Mouse (Mus musculus): Measurements from ENCODE around the gene Noct. TPM values are rescaled to one million over a fixed set of nuclear protein-coding genes. Genes with fewer than 3 reads are reported as not detected.

Gene Noct
- polyA plus RNA-seq, 1 experiment from 2014 or later: 10.4 TPM

DNA sequence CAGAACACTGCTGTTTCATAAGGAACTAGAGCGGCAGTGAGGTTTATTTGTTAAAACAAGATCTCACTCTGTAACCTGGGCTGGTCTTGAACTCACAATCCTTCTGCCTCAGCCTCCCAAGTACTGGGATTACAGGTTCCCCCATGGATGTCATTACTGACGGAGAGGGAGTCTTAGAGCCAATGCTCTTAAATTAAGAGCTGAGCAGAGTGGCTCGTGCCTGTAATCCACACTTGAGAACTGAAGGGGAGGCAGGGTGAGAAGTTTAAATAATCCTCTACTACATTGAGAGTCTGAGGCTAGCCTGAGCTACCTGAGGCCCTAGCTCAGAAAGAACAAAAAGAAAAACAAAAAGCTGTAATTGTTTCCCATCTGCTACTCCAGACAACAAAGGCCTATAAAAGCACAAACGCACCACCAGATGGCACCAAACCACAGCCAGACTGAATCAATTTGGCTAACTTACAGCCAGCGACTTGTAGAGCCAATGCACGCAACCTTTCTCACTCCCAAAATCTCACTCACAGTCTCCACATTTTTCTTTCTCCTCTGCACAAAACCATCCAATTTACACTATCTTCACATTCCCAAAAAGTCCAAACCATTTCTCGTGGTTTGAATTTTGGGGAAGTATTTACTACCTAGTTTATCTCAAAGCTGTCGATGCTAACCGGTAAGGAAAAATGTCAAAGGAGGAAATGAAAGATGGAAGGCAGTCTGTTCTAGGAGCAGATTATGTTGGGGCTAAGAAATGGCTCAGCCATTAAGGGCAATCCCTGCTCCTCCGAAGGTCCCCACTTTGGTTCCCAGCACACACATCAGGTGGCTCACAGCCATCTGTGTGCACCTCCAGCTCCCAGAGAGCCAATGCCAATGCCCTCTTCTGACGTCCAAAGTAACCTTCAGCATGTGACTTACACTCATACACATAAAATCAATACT is 64.9 kb downstream of the Noct start:
- no peak overlapping the region for H3K4me3 ChIP-seq (ENCODE audit: low read length)
- no peak overlapping the region for H3K27ac ChIP-seq (ENCODE audit: low read depth, low read length)
- no peaks in the 10 kb centered on the region for H3K4me1 ChIP-seq (ENCODE audit: control insufficient read depth, insufficient read depth, low read length)
- H3K9me3 ChIP-seq (ENCODE audit: control insufficient read depth, low read length): no peaks in the 10 kb centered on the region
- no peak overlapping the region for H3K4me2 ChIP-seq (replicated peaks; ENCODE audit: low read depth, low read length)
- H3K9ac ChIP-seq (ENCODE audit: low read depth, low read length): no peak overlapping the region
- ATAC-seq (ENCODE audit: low FRiP score, low TSS enrichment): peak; percentile 66; the same call in 1 of the 2 replicates
- 55% methylated on average over 11 of the region's 11 CpGs for WGBS
- H3K36me3 ChIP-seq (ENCODE audit: control insufficient read depth, insufficient read depth, low read length): no peaks in the 10 kb centered on the region
- no peaks in the 10 kb centered on the region for H3K27me3 ChIP-seq (ENCODE audit: control insufficient read depth, insufficient read depth, low read length)

DNA sequence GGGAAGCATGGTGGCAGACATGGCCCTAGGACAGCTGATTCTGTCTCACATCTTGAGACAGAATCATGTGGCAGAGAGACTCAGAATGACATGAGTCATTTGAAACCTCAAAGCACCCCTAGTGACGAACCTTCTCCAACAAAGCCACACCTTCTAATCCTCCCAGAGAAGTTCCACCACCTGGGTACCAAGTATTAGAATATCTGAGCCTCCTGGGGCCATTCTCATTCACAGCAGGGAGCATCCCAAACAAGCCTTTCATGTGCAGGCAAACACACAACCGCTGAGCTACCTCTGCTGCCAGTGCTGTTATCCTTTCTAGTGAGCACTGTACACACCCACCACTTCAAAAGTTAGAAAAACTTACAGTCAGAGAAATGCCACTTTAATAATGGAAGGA is 70.0 kb downstream of the Noct start:
- no peak for ATAC-seq (ENCODE audit: low FRiP score, low TSS enrichment)
- Histone ChIP-seq H3K9me3 (ENCODE audit: control insufficient read depth, low read length) (no peaks in the 10 kb centered on the region), H3K4me3 (ENCODE audit: low read length) (no peak overlapping the region), H3K4me1 (ENCODE audit: control insufficient read depth, insufficient read depth, low read length) (no peaks in the 10 kb centered on the region), H3K9ac (ENCODE audit: low read depth, low read length) (no peak overlapping the region), H3K27me3 (ENCODE audit: control insufficient read depth, insufficient read depth, low read length) (no peaks in the 10 kb centered on the region), H3K27ac (ENCODE audit: low read depth, low read length) (no peak overlapping the region), H3K4me2 (replicated peaks; ENCODE audit: low read depth, low read length) (no peak overlapping the region), H3K36me3 (ENCODE audit: control insufficient read depth, insufficient read depth, low read length) (no peaks in the 10 kb centered on the region)
- WGBS: 53% methylated on average over 2 of the region's 2 CpGs

- Histone ChIP-seq H3K4me2 (replicated peaks; ENCODE audit: low read depth, low read length) (no peak overlapping the region), H3K27me3 (ENCODE audit: control insufficient read depth, insufficient read depth, low read length) (no peaks in the 10 kb centered on the region), H3K4me3 (ENCODE audit: low read length) (no peak overlapping the region), H3K36me3 (ENCODE audit: control insufficient read depth, insufficient read depth, low read length) (no peaks in the 10 kb centered on the region), H3K9ac (ENCODE audit: low read depth, low read length) (no peak overlapping the region), H3K9me3 (ENCODE audit: control insufficient read depth, low read length) (no peaks in the 10 kb centered on the region), H3K4me1 (ENCODE audit: control insufficient read depth, insufficient read depth, low read length) (no peaks in the 10 kb centered on the region), H3K27ac (ENCODE audit: low read depth, low read length) (no peak overlapping the region)
- no peak for ATAC-seq (ENCODE audit: low FRiP score, low TSS enrichment)
- 64% methylated on average over 2 of the region's 2 CpGs for WGBS
These were observed 71.0 kb downstream of the Noct start for GRCm38 (mm10) chr3:51295225-51295624.

- Histone ChIP-seq H3K27me3 (ENCODE audit: control insufficient read depth, insufficient read depth, low read length) (no peaks in the 10 kb centered on the region), H3K36me3 (ENCODE audit: control insufficient read depth, insufficient read depth, low read length) (no peaks in the 10 kb centered on the region), H3K4me2 (replicated peaks; ENCODE audit: low read depth, low read length) (no peak overlapping the region), H3K9ac (ENCODE audit: low read depth, low read length) (no peak overlapping the region), H3K9me3 (ENCODE audit: control insufficient read depth, low read length) (no peaks in the 10 kb centered on the region), H3K4me1 (ENCODE audit: control insufficient read depth, insufficient read depth, low read length) (no peaks in the 10 kb centered on the region), H3K4me3 (ENCODE audit: low read length) (no peak overlapping the region), H3K27ac (ENCODE audit: low read depth, low read length) (no peak overlapping the region)
- WGBS: 65% methylated on average over 1 of the region's 1 CpGs
- ATAC-seq (ENCODE audit: low FRiP score, low TSS enrichment): no peak
These were observed 72.5 kb downstream of the Noct start for GRCm38 (mm10) chr3:51296790-51297189.

Small RNA genes lying within 50 kb of the gene (microRNA-seq; reads per million reads assigned to microRNA genes)
- gene Gm24282: not detected

Other genes starting within 250 kb of the Noct start
- gene Elf2, start 116.2 kb downstream of the Noct start, polyA plus RNA-seq (2014; fragmentation: Nextera tagmentation; extraction: Ambion mirVana): 51.4 and 61.6 TPM in 2 replicates
- 1.3 and 1.6 TPM in 2 replicates for gene Mgarp, start 172.3 kb downstream of the Noct start, polyA plus RNA-seq (2014; fragmentation: Nextera tagmentation; extraction: Ambion mirVana)
- 711 and 870 TPM in 2 replicates for gene Ndufc1, start 184.5 kb downstream of the Noct start, polyA plus RNA-seq (2014; fragmentation: Nextera tagmentation; extraction: Ambion mirVana)
- 40.0 and 57.1 TPM in 2 replicates for gene Naa15, start 190.7 kb downstream of the Noct start, polyA plus RNA-seq (2014; fragmentation: Nextera tagmentation; extraction: Ambion mirVana)